Mouse (Mus musculus): ENCODE measurements around the gene Trem3.

DNA sequence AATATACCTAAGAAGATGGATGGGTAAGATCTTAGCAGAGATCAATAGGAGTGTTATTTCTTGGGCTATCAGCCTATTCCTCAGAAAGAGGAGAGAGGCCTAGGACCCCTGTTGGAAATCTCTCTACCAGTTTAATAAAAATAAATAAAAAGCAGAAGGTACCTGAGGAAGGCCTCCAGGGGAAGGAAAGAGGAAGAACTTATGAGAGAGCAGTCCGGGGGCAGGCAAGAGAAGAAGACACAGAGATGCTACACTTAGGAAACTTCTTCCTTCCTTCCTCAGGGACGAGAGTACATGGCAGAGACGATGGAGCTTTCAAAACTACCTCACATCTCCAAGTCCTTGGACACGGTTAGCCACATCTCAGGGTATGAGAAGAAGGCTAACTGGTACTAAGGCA, 26.5 kb downstream of the Trem3 start:
- TF ChIP-seq POLR2A (IDR thresholded peaks at IDR 0.05; ENCODE audit: low read depth, low read length) = no peak
- TF ChIP-seq CTCF (IDR thresholded peaks at IDR 0.05; ENCODE audit: extremely low read depth, insufficient read depth, insufficient read length, insufficient replicate concordance) = no peak
